Comparison of ENCODE assay signal across 9 mouse cellular contexts in the genomic region with DNA sequence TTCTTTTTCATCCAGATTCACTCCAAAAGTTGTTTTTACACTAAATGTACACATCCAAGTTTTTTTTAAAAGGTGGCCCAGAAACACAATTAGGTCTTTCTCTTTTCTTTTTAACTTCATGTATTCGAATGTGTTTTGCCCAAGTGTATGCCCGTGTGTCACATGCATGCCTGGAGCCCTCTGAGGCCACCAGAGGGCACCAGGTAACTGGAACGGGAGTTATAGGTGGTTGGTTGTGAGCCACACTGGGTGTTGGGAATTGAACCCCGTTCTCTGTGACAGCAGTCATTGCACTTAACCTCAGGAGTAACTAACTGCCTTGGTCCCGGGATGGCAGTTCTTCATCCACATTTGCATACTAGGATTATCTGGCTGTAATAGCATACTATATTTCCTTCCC.
DNase-seq lines count a peak whose midpoint lies in the region; ATAC-seq and TF ChIP-seq lines count a peak whose summit lies in the region.
"Had no signal": no experiment of that assay in that cellular context is flagged by ENCODE, and none has a peak within 500 bp of the region (broad histone marks: within the 10 kb centered on the region; RNA-seq: fewer than 3 reads in every experiment).

No protein-coding gene starts in this region.

- DNase-seq in embryo, embryonic 10 days (ENCODE audit: low spot score), result peak; percentile 6
- no peak for DNase-seq in embryo, embryonic 10.5 days (ENCODE audit: low spot score)
- no peak for DNase-seq in lung, embryonic 14.5 days
- DNase-seq in lung, postnatal 4 days, result no peak
- DNase-seq in WW6 (ENCODE audit: low read depth, low spot score), result peak; percentile 13
- no peak for DNase-seq in spleen, postnatal 4 days (ENCODE audit: low spot score in 2 of 2)
- DNase-seq in urinary bladder, postnatal 10 days (ENCODE audit: low spot score), result no peak
- DNase-seq: heart, postnatal 4 days had no signal

- WGBS in lung, embryonic 14.5 days, result 58% methylated on average over 5 of the region's 5 CpGs

- no peak for ATAC-seq in lung, embryonic 14.5 days (ENCODE audit: insufficient read depth)
- peak; percentile 79 for ATAC-seq in megakaryocyte-erythroid progenitor cell, adult 5-6 weeks (replicated peaks; ENCODE audit: low FRiP score, low TSS enrichment, poor library complexity, severe bottlenecking)

- H3K4me3 ChIP-seq in lung, embryonic 14.5 days (ENCODE audit: low read depth, low read length), result no peak overlapping the region

- peak; percentile 47 for TF ChIP-seq CTCF in lung, embryonic 14.5 days (IDR thresholded peaks at IDR 0.05; ENCODE audit: low read depth)

- H3K27me3 ChIP-seq in lung, embryonic 14.5 days (ENCODE audit: insufficient read depth, low read length), result no peaks in the 10 kb centered on the region

- no peak overlapping the region for H3K27ac ChIP-seq in lung, embryonic 14.5 days (ENCODE audit: low read depth)

- H3K9ac ChIP-seq in lung, embryonic 14.5 days, result no peak overlapping the region

- no peak overlapping the region for H3K4me2 ChIP-seq in lung, embryonic 14.5 days

- H3K9me3 ChIP-seq in lung, embryonic 14.5 days (ENCODE audit: low read depth, low read length), result no peaks in the 10 kb centered on the region

- no peaks in the 10 kb centered on the region for H3K36me3 ChIP-seq in lung, embryonic 14.5 days (ENCODE audit: insufficient read depth)

- H3K4me1 ChIP-seq in lung, embryonic 14.5 days (ENCODE audit: insufficient read depth), result no peaks in the 10 kb centered on the region

Comparison
In these comparisons a context has a peak if more than half of its experiments do, and no peak if none do; other contexts are left out.
1. DNase-seq: peak in embryo, embryonic 10 days (single experiment) and WW6 (single experiment); none in embryo, embryonic 10.5 days (single experiment), lung, embryonic 14.5 days (single experiment), lung, postnatal 4 days (0 of 2), spleen, postnatal 4 days (0 of 2) and urinary bladder, postnatal 10 days (single experiment).